Mouse (Mus musculus) hindbrain, embryonic 11.5 days (tissue): Measurements from ENCODE around the gene Icos. TPM values are rescaled to one million over a fixed set of nuclear protein-coding genes. Genes with fewer than 3 reads are reported as not detected.

Experiments used
- ATAC-seq: fragments of 200-750 bp; cut with Nextera tagmentation; 2 replicates; pipeline ENCODE4 v1.8.0; 2017; ENCODE audit warnings: mild to moderate bottlenecking, moderate TSS enrichment, moderate library complexity; ENCODE audit not compliant: low FRiP score
- DNase-seq: peaks from one replicate; pipeline ENCODE4 v3.0.0-alpha.2; 2015; ENCODE audit warnings: low spot score
- H3K27ac ChIP-seq: fragments of 300-500 bp; sonication (generic); 2 replicates; pipeline ENCODE4 v1.5.1; 2014; ENCODE audit warnings: mild to moderate bottlenecking, low read depth, low read length
- H3K27me3 ChIP-seq: fragments of 300-500 bp; sonication (generic); 2 replicates; pipeline ENCODE4 v1.6.1; 2014; ENCODE audit warnings: mild to moderate bottlenecking, low read length, moderate library complexity, mixed read lengths; ENCODE audit not compliant: control insufficient read depth, insufficient read depth
- H3K36me3 ChIP-seq: fragments of 300-500 bp; sonication (generic); 2 replicates; pipeline ENCODE4 v1.6.1; 2014; ENCODE audit warnings: mild to moderate bottlenecking, low read length, moderate library complexity, mixed read lengths; ENCODE audit not compliant: control insufficient read depth, insufficient read depth
- H3K4me1 ChIP-seq: fragments of 300-500 bp; sonication (generic); replicated peaks from 2 replicates; pipeline ENCODE4 v1.6.1; 2014; ENCODE audit warnings: low read length, mixed read lengths; ENCODE audit not compliant: control insufficient read depth, insufficient read depth
- H3K4me2 ChIP-seq: fragments of 300-500 bp; sonication (generic); replicated peaks from 2 replicates; pipeline ENCODE4 v1.6.1; 2014; ENCODE audit warnings: mild to moderate bottlenecking, low read depth, low read length
- H3K4me3 ChIP-seq: fragments of 300-500 bp; sonication (generic); 2 replicates; pipeline ENCODE4 v1.5.1; 2014; ENCODE audit warnings: low read depth, low read length
- H3K9ac ChIP-seq: fragments of 300-500 bp; sonication (generic); 2 replicates; pipeline ENCODE4 v1.6.1; 2014; ENCODE audit warnings: low read depth, low read length
- H3K9me3 ChIP-seq: fragments of 300-500 bp; sonication (generic); 2 replicates; pipeline ENCODE4 v1.6.1; 2016; ENCODE audit warnings: low read length; ENCODE audit not compliant: control insufficient read depth
- WGBS: fragments of 180-500 bp; shearing (Covaris S2); extraction: QIAGEN DNeasy Blood & Tissue Kit; methylation state at CpG from one replicate; pipeline ENCODE4 v1.1.7; 2014; 5-methylcytosine and 5-hydroxymethylcytosine counted together
- polyA plus RNA-seq: library from polyadenylated mRNA; unstranded; fragments of >200 nt; fragmentation: Nextera tagmentation; extraction: Ambion mirVana; gene quantifications from 2 replicates; pipeline ENCODE4 v1.2.1, GENCODE M21; 2014

Gene Icos
- polyA plus RNA-seq, 1 experiment from 2014 or later: 0.08 TPM

DNA sequence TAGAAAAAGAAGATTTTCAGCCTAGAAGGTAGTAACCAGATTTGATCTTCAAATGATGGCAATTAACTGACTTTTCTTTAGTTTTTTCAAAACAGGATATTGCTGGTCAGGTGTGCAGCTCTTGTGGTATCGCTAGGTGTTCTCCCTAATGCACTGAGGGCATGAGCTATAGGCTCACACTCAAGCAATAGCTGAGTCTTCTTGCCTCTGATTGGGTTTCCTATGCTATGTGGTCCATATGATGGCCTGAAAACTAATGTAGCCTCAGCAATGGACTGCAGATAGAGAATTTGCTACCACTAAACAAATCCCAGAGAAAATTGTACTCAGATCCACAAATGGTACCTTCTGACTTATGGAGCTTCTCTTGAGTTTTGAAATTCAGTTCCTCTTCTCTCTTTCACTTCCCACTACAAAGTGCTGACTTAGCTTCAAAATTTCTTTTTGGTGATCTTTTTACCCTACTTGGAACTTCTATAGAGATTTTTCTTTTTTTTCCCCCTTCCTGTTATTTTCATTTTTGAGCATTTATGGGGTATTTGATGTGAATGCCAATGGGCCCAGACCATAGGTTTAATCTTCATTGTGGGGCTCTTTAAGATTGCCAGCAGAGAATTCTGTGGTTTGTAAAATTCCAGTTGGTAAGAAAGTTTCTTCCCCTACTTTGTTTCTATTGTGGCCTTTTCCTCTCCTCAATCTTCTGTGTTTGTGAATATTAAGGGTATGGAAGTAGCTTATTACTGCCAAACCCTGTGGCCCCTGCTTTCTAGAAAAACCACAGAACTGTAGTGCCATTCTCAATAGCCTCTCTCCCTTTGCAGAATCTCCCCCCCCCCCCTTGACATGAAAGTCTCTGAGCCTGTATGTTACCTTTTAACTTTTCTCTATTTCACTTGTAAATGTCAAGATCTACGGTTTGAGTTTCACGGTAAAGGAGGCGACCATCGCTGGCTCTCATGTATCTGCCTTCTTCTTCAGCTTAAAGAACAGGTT is 36.4 kb upstream of the Icos start:
- H3K4me3 ChIP-seq: no peak overlapping the region
- no peak overlapping the region for H3K27ac ChIP-seq
- no peak overlapping the region for H3K9ac ChIP-seq
- H3K4me1 ChIP-seq: no peaks in the 10 kb centered on the region
- DNase-seq (no peak), ATAC-seq (no peak)
- 95% methylated on average over 5 of the region's 5 CpGs for WGBS
- no peak overlapping the region for H3K4me2 ChIP-seq
- no peaks in the 10 kb centered on the region for H3K27me3 ChIP-seq
- H3K36me3 ChIP-seq: no peaks in the 10 kb centered on the region
- H3K9me3 ChIP-seq: no peaks in the 10 kb centered on the region

DNA sequence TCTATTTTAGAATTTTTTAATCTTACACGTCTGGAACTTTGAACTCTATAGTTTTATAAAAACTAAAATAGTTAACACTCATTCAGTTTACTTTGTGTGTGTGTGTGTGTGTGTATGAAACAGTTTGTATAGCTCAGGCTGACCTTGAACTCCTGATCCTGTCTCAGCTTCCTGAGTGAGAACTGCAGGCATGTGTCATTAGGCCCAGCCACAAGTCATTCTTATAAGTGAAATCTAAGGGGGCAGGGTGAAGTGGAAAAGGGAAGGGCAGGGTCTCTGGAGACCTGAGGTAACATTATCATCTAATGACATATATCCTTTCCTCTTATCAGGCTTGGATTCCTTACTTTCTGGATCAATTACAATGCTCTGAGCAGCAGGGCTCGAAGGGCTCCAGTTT is 34.8 kb upstream of the Icos start:
- no peaks in the 10 kb centered on the region for H3K4me1 ChIP-seq
- no peak overlapping the region for H3K4me3 ChIP-seq
- ATAC-seq (no peak), DNase-seq (no peak)
- H3K4me2 ChIP-seq: no peak overlapping the region
- no peak overlapping the region for H3K9ac ChIP-seq
- no peaks in the 10 kb centered on the region for H3K27me3 ChIP-seq
- H3K9me3 ChIP-seq: no peaks in the 10 kb centered on the region
- no peaks in the 10 kb centered on the region for H3K36me3 ChIP-seq
- 93% methylated on average over 2 of the region's 2 CpGs for WGBS
- no peak overlapping the region for H3K27ac ChIP-seq

DNA sequence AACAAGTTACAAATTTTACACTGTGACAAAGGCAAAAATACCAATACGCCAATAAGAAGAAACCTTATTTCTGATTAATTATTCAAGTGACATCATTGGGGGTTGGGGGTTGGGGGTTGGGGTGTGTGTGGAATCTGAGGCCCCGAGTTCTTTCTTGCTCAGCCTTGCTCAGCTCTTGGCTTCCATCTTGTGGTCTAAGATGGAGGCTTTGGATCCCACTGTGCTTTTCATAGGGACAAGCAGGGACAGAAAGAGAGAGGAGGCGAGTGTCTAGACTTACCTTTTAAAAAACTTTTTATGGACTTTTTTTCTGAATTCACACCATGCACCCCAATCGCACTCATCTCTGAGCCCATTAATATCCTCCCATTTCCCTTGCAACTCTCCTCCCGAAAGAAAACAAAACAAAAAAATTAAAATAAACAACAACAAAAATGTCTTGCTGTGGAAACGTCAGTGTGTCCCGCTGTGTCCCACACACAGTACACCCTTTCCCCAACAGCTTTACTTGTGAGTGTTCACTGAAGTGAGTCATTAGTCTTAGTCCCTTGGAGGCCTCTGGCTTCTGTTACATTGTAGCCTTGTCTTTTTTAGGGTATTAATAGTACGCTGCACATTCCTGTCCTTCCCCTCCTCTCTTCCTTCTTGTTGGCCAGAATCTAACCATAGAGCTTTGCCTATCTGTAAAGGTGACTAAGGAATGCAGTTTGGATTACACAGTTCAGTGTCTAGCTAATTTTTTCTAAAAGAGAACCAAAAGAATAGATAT is 31.9 kb upstream of the Icos start:
- DNase-seq: no peak
- H3K9me3 ChIP-seq: no peaks in the 10 kb centered on the region
- no peak overlapping the region for H3K4me3 ChIP-seq
- no peak for ATAC-seq
- no peaks in the 10 kb centered on the region for H3K4me1 ChIP-seq
- no peak overlapping the region for H3K9ac ChIP-seq
- 87% methylated on average over 8 of the region's 8 CpGs for WGBS
- H3K4me2 ChIP-seq: no peak overlapping the region
- H3K36me3 ChIP-seq: no peaks in the 10 kb centered on the region
- H3K27ac ChIP-seq: no peak overlapping the region
- H3K27me3 ChIP-seq: no peaks in the 10 kb centered on the region

DNA sequence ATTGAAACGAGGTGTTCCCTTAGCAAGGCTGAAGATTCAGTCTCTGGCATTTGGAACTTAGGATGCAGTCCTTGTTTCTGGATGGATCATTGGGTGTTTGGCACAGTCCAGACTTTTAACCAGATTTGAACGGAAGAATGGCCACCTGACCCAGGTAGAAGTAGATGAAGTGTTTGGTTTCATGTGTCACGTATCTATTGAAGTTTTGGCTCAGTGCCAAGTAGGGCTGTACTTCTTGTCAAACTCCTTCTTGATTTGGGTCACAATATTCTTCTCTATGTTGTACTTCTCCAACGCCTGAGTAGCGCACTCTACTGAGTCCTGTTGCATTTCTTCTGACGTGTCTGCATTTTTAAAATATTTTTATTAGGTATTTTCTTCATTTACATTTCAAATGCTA is 29.6 kb upstream of the Icos start:
- H3K9me3 ChIP-seq: no peaks in the 10 kb centered on the region
- H3K9ac ChIP-seq: no peak overlapping the region
- WGBS: 92% methylated on average over 6 of the region's 6 CpGs
- no peaks in the 10 kb centered on the region for H3K27me3 ChIP-seq
- no peak for DNase-seq
- no peak overlapping the region for H3K4me3 ChIP-seq
- no peak overlapping the region for H3K27ac ChIP-seq
- H3K36me3 ChIP-seq: no peaks in the 10 kb centered on the region
- no peaks in the 10 kb centered on the region for H3K4me1 ChIP-seq
- no peak for ATAC-seq
- no peak overlapping the region for H3K4me2 ChIP-seq

DNA sequence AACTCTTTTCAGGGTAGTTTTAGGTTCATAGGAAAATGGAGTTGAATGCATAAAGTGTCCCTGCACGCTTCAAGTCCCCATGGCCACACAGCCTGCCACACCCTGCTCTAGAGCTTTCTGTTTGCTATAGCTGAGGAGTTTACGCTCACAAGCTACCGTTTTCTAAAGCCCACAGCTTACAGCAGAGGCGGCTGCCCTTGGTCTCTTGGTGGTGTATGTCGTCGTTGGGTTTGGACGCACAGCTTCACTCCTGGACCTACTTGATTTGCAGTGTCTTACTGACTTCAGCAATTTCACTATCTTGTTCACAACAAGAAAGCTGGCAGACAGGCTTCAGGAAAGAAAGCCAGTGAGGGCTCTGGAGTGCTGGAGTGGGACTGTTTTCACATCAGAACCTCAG is 24.8 kb upstream of the Icos start:
- DNase-seq (no peak), ATAC-seq (no peak)
- Histone ChIP-seq H3K27me3 (no peaks in the 10 kb centered on the region), H3K9me3 (no peaks in the 10 kb centered on the region), H3K36me3 (no peaks in the 10 kb centered on the region), H3K4me3 (no peak overlapping the region), H3K4me1 (no peaks in the 10 kb centered on the region), H3K4me2 (no peak overlapping the region), H3K27ac (no peak overlapping the region), H3K9ac (no peak overlapping the region)
- WGBS: 83% methylated on average over 7 of the region's 7 CpGs

DNA sequence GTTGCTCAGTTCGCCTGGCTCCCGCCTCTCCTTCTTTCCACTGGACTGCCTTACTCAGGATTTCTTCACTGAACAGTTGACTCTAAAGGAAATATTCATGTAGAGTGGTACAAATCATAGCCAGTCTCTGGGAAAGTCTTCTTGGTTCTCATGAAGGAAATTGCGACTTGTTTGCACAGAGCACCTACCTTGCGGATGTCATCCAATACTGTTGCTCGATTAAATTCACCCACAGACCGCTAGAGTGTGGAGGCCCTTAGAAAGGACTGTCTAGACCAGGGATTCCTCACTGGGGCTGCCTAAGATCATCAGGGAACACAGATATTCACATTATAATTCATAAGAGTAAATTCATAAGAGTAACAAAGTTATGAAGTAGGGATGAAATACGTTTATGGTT is 24.0 kb upstream of the Icos start:
- 89% methylated on average over 7 of the region's 7 CpGs for WGBS
- H3K9ac ChIP-seq: no peak overlapping the region
- no peak overlapping the region for H3K4me3 ChIP-seq
- ATAC-seq (no peak), DNase-seq (no peak)
- no peaks in the 10 kb centered on the region for H3K9me3 ChIP-seq
- H3K27me3 ChIP-seq: no peaks in the 10 kb centered on the region
- no peaks in the 10 kb centered on the region for H3K36me3 ChIP-seq
- no peaks in the 10 kb centered on the region for H3K4me1 ChIP-seq
- no peak overlapping the region for H3K27ac ChIP-seq
- no peak overlapping the region for H3K4me2 ChIP-seq

DNA sequence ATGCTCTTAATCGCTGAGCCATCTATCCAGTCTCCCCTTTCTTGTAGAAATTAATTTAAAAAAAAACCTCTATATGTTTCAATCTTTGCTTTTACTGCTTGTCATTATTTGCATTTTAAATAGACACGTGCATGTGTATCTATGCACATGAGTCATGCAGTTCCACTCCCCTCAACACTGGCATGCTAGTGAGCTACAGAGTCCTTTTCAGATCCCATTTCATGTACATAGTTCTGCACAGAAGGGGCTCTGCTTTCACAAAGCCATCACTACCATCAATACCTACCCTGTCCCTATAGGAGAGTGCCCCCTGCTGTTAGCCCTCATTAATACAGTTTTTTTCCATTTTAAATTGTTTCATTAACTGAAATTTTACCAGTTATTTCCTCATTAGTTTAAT is 23.0 kb upstream of the Icos start:
- no peak overlapping the region for H3K4me2 ChIP-seq
- ATAC-seq: no peak
- H3K4me1 ChIP-seq: no peaks in the 10 kb centered on the region
- H3K36me3 ChIP-seq: no peaks in the 10 kb centered on the region
- DNase-seq: peak; percentile 44
- H3K9me3 ChIP-seq: no peaks in the 10 kb centered on the region
- no peak overlapping the region for H3K4me3 ChIP-seq
- no peaks in the 10 kb centered on the region for H3K27me3 ChIP-seq
- no peak overlapping the region for H3K9ac ChIP-seq
- WGBS: 62% methylated on average over 2 of the region's 2 CpGs
- no peak overlapping the region for H3K27ac ChIP-seq

DNA sequence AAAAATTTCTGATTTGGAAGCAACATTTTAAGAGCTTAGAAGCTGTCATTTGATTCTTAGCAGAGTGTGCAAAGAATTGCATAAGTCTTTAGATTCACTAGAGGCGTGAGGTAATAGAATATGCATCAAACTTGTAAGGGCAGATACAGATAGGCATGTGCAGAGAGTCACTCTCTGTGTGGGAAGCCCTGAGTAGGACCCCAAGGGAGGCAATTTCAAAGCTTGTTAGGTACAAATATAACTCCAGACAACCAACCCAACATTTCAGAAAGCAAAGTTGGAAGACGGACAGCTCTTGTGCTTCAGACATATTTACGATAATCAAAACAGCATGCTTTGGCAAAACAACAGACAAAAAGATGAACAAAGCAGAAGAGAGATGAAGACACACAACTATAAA is 22.5 kb upstream of the Icos start:
- H3K4me3 ChIP-seq: no peak overlapping the region
- no peaks in the 10 kb centered on the region for H3K36me3 ChIP-seq
- H3K9ac ChIP-seq: no peak overlapping the region
- H3K9me3 ChIP-seq: no peaks in the 10 kb centered on the region
- no peak for DNase-seq
- H3K27me3 ChIP-seq: no peaks in the 10 kb centered on the region
- 92% methylated on average over 3 of the region's 3 CpGs for WGBS
- no peak overlapping the region for H3K27ac ChIP-seq
- H3K4me1 ChIP-seq: no peaks in the 10 kb centered on the region
- no peak for ATAC-seq
- no peak overlapping the region for H3K4me2 ChIP-seq
